ENCODE assay signal across 17 mouse cellular contexts in the genomic region with DNA sequence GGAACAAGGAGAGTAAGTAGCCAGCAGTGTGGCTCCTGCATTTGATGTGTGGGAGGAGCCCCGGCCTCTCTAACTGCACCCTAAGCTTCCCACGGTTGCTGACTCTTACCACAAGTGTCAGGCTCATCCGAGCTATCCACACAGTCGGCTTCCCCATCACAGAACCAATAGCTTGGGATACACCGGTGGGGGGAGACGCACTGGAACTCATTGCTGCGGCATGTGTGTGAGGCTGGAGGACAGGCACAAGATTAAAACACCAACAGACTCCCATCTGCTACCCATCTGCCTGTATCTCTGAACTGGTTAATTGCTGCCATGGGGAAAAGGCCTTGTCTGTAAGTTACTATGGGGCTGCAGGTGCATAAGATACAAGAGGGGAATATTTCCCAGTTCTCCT.
A peak's percentile ranks its signal among the peaks of the same experiment; 100 is the strongest.
DNase-seq lines count a peak whose midpoint lies in the region; ATAC-seq and TF ChIP-seq lines count a peak whose summit lies in the region.
"Had no signal": no experiment of that assay in that cellular context is flagged by ENCODE, and none has a peak within 500 bp of the region (broad histone marks: within the 10 kb centered on the region; RNA-seq: fewer than 3 reads in every experiment).

No protein-coding gene starts in this region.

- 89% methylated on average over 7 of the region's 7 CpGs for WGBS in forebrain, embryonic 13.5 days
- 89% methylated on average over 7 of the region's 7 CpGs for WGBS in forebrain, embryonic 10.5 days
- 94% methylated on average over 7 of the region's 7 CpGs for WGBS in midbrain, postnatal 0 days
- WGBS in midbrain, embryonic 16.5 days = 97% methylated on average over 7 of the region's 7 CpGs

- no peak overlapping the region for H3K4me3 ChIP-seq in forebrain, embryonic 13.5 days
- no peak overlapping the region for H3K4me3 ChIP-seq in forebrain, embryonic 10.5 days
- no peak overlapping the region for H3K4me3 ChIP-seq in midbrain, postnatal 0 days (ENCODE audit: low read depth, low read length)
- no peak overlapping the region for H3K4me3 ChIP-seq in midbrain, embryonic 16.5 days (ENCODE audit: low read depth, low read length)
- H3K4me3 ChIP-seq: hindbrain, embryonic 15.5 days; limb, embryonic 15.5 days; midbrain, embryonic 10.5 days; neural tube, embryonic 13.5 days had no signal

- H3K9me3 ChIP-seq in forebrain, embryonic 13.5 days (replicated peaks) = no peaks in the 10 kb centered on the region
- H3K9me3 ChIP-seq in forebrain, embryonic 10.5 days = no peaks in the 10 kb centered on the region
- no peaks in the 10 kb centered on the region for H3K9me3 ChIP-seq in midbrain, postnatal 0 days (ENCODE audit: low read length)
- H3K9me3 ChIP-seq in midbrain, embryonic 16.5 days (replicated peaks; ENCODE audit: control insufficient read depth, low read length, poor library complexity, severe bottlenecking) = no peaks in the 10 kb centered on the region
- H3K9me3 ChIP-seq: hindbrain, embryonic 15.5 days; limb, embryonic 15.5 days; midbrain, embryonic 10.5 days; neural tube, embryonic 13.5 days had no signal

- H3K36me3 ChIP-seq in forebrain, embryonic 13.5 days (ENCODE audit: poor library complexity, severe bottlenecking) = no peaks in the 10 kb centered on the region
- H3K36me3 ChIP-seq in forebrain, embryonic 10.5 days (replicated peaks) = peaks cover 52% of the 10 kb centered on the region
- no peaks in the 10 kb centered on the region; the same call in 1 of the 2 replicates for H3K36me3 ChIP-seq in midbrain, postnatal 0 days (ENCODE audit: insufficient read depth, low read length)
- no peaks in the 10 kb centered on the region for H3K36me3 ChIP-seq in midbrain, embryonic 16.5 days (ENCODE audit: control insufficient read depth, insufficient read depth, low read length)
- H3K36me3 ChIP-seq: hindbrain, embryonic 15.5 days; limb, embryonic 15.5 days; neural tube, embryonic 13.5 days had no signal

- H3K27ac ChIP-seq in forebrain, embryonic 13.5 days = no peak overlapping the region
- H3K27ac ChIP-seq in forebrain, embryonic 10.5 days = no peak overlapping the region
- H3K27ac ChIP-seq in midbrain, postnatal 0 days (ENCODE audit: low read depth, low read length) = no peak overlapping the region
- no peak overlapping the region for H3K27ac ChIP-seq in midbrain, embryonic 16.5 days (ENCODE audit: low read length)
- H3K27ac ChIP-seq: hindbrain, embryonic 15.5 days; limb, embryonic 15.5 days; midbrain, embryonic 10.5 days; neural tube, embryonic 13.5 days; stomach, postnatal 0 days had no signal

- H3K4me2 ChIP-seq in forebrain, embryonic 13.5 days = no peak overlapping the region
- H3K4me2 ChIP-seq in midbrain, postnatal 0 days (ENCODE audit: low read depth, low read length, poor library complexity, severe bottlenecking) = no peak overlapping the region
- H3K4me2 ChIP-seq in midbrain, embryonic 16.5 days (ENCODE audit: low read length) = no peak overlapping the region
- H3K4me2 ChIP-seq: hindbrain, embryonic 15.5 days; limb, embryonic 15.5 days; neural tube, embryonic 13.5 days had no signal

- H3K4me1 ChIP-seq in forebrain, embryonic 13.5 days = no peaks in the 10 kb centered on the region
- no peaks in the 10 kb centered on the region for H3K4me1 ChIP-seq in forebrain, embryonic 10.5 days
- H3K4me1 ChIP-seq in midbrain, postnatal 0 days (ENCODE audit: insufficient read depth, low read length) = no peaks in the 10 kb centered on the region
- no peaks in the 10 kb centered on the region for H3K4me1 ChIP-seq in midbrain, embryonic 16.5 days (ENCODE audit: control insufficient read depth, insufficient read depth, low read length)
- H3K4me1 ChIP-seq: hindbrain, embryonic 15.5 days; limb, embryonic 15.5 days; midbrain, embryonic 10.5 days; neural tube, embryonic 13.5 days had no signal

- no peak for TF ChIP-seq CTCF in midbrain, postnatal 0 days (IDR thresholded peaks at IDR 0.05)

- peak; percentile 50; the same call in 1 of the 2 replicates for ATAC-seq in forebrain, embryonic 13.5 days
- no peak for ATAC-seq in midbrain, postnatal 0 days (ENCODE audit: low FRiP score)
- no peak for ATAC-seq in midbrain, embryonic 16.5 days
- ATAC-seq in granulocyte monocyte progenitor cell, adult 5-6 weeks (replicated peaks; ENCODE audit: poor library complexity, severe bottlenecking) = no peak

- no peaks in the 10 kb centered on the region for H3K27me3 ChIP-seq in forebrain, embryonic 13.5 days
- H3K27me3 ChIP-seq in forebrain, embryonic 10.5 days (ENCODE audit: poor library complexity, severe bottlenecking) = no peaks in the 10 kb centered on the region
- H3K27me3 ChIP-seq in midbrain, postnatal 0 days (ENCODE audit: insufficient read depth, low read length) = no peaks in the 10 kb centered on the region
- H3K27me3 ChIP-seq in midbrain, embryonic 16.5 days (ENCODE audit: control insufficient read depth, insufficient read depth, low read depth, low read length) = no peaks in the 10 kb centered on the region
- H3K27me3 ChIP-seq: hindbrain, embryonic 15.5 days; limb, embryonic 15.5 days; neural tube, embryonic 13.5 days had no signal

- no peak overlapping the region for H3K9ac ChIP-seq in forebrain, embryonic 13.5 days
- H3K9ac ChIP-seq in midbrain, postnatal 0 days (replicated peaks; ENCODE audit: low read length, poor library complexity, severe bottlenecking) = no peak overlapping the region
- H3K9ac ChIP-seq in midbrain, embryonic 16.5 days (ENCODE audit: low read depth, low read length) = no peak overlapping the region
- H3K9ac ChIP-seq: hindbrain, embryonic 15.5 days; limb, embryonic 15.5 days; neural tube, embryonic 13.5 days had no signal

- no peak for DNase-seq in forebrain, embryonic 10.5 days (ENCODE audit: extremely low spot score, low spot score)
- peak; percentile 26 for DNase-seq in midbrain, postnatal 0 days (ENCODE audit: low spot score)
- peak; percentile 51 to 82 for DNase-seq in layer of hippocampus, postnatal 14 days (ENCODE audit: low spot score in 2 of 2)
- no peak for DNase-seq in gastrocnemius, postnatal 25 days
- DNase-seq: adrenal gland, postnatal 10 days; cerebellum, adult 2 months; kidney, adult 8-10 months; kidney, postnatal 36 days; thymus, postnatal 25 days had no signal

Comparison
In these comparisons a context has a peak if more than half of its experiments do, and no peak if none do; other contexts are left out.
1. DNase-seq: peak in midbrain, postnatal 0 days (single experiment) and layer of hippocampus, postnatal 14 days (2 of 2); none in forebrain, embryonic 10.5 days (single experiment) and gastrocnemius, postnatal 25 days (single experiment).